In genomic region chr7:82752171-82753085, GRCm38 (mm10) we compare ENCODE assay signal across 9 mouse cellular contexts.
DNase-seq lines count a peak whose midpoint lies in the region; ATAC-seq and TF ChIP-seq lines count a peak whose summit lies in the region.
"Had no signal": no experiment of that assay in that cellular context is flagged by ENCODE, and none has a peak within 500 bp of the region (broad histone marks: within the 10 kb centered on the region; RNA-seq: fewer than 3 reads in every experiment).

No protein-coding gene starts in this region.

- H3K9me3 ChIP-seq in midbrain, postnatal 0 days (ENCODE audit: low read length) = no peaks in the 10 kb centered on the region
- H3K9me3 ChIP-seq in midbrain, embryonic 14.5 days (ENCODE audit: control insufficient read depth, low read length) = no peaks in the 10 kb centered on the region
- H3K9me3 ChIP-seq: hindbrain, embryonic 15.5 days had no signal

- 65% methylated on average over 8 of the region's 8 CpGs for WGBS in midbrain, postnatal 0 days
- WGBS in midbrain, embryonic 14.5 days = 68% methylated on average over 8 of the region's 8 CpGs

- no peak overlapping the region for H3K27ac ChIP-seq in midbrain, postnatal 0 days (ENCODE audit: low read depth, low read length)
- H3K27ac ChIP-seq in midbrain, embryonic 14.5 days (replicated peaks; ENCODE audit: low read depth, low read length) = no peak overlapping the region
- no peak overlapping the region for H3K27ac ChIP-seq in left cerebral cortex, adult 2 months
- H3K27ac ChIP-seq: hindbrain, embryonic 15.5 days had no signal

- H3K9ac ChIP-seq in midbrain, postnatal 0 days (replicated peaks; ENCODE audit: low read length, poor library complexity, severe bottlenecking) = no peak overlapping the region
- no peak overlapping the region for H3K9ac ChIP-seq in midbrain, embryonic 14.5 days (replicated peaks; ENCODE audit: low read length)
- H3K9ac ChIP-seq: hindbrain, embryonic 15.5 days had no signal

- no peak for TF ChIP-seq CTCF in midbrain, postnatal 0 days (IDR thresholded peaks at IDR 0.05)
- TF ChIP-seq CTCF in left cerebral cortex, adult 2 months (IDR thresholded peaks at IDR 0.05) = no peak

- H3K4me1 ChIP-seq in midbrain, postnatal 0 days (ENCODE audit: insufficient read depth, low read length) = no peaks in the 10 kb centered on the region
- 0 out of 2 replicates have a peak, but pooled peaks cover 8% of the 10 kb centered on the region for H3K4me1 ChIP-seq in midbrain, embryonic 14.5 days (ENCODE audit: control insufficient read depth, insufficient read depth, low read length)
- H3K4me1 ChIP-seq: hindbrain, embryonic 15.5 days had no signal

- DNase-seq in midbrain, postnatal 0 days (ENCODE audit: low spot score) = peak; percentile 33
- DNase-seq in midbrain, embryonic 14.5 days = no peak
- peak; percentile 31 for DNase-seq in gastrocnemius, postnatal 14 days
- peak; percentile 72 for DNase-seq in kidney, postnatal 10 days
- DNase-seq in skeletal muscle tissue, adult 2 months (ENCODE audit: low read depth, low spot score) = peak; percentile 70
- no peak for DNase-seq in liver
- no peak for DNase-seq in left cerebral cortex, adult 2 months (ENCODE audit: extremely low spot score in 1 of 2, low spot score in 2 of 2)

- peaks cover 8% of the 10 kb centered on the region; the same call in 1 of the 2 replicates for H3K36me3 ChIP-seq in midbrain, postnatal 0 days (ENCODE audit: insufficient read depth, low read length)
- H3K36me3 ChIP-seq in midbrain, embryonic 14.5 days (ENCODE audit: control insufficient read depth, insufficient read depth, low read length) = 0 out of 2 replicates have a peak, but pooled peaks cover 4% of the 10 kb centered on the region
- H3K36me3 ChIP-seq: hindbrain, embryonic 15.5 days had no signal

- ATAC-seq in midbrain, postnatal 0 days (ENCODE audit: low FRiP score) = no peak; the same call in 1 of the 2 replicates
- ATAC-seq in midbrain, embryonic 14.5 days (ENCODE audit: low FRiP score, low TSS enrichment) = no peak
- ATAC-seq in CD4-positive, CD25-positive, alpha-beta regulatory T cell, adult 4 months = no peak

- H3K27me3 ChIP-seq in midbrain, postnatal 0 days (ENCODE audit: insufficient read depth, low read length) = no peaks in the 10 kb centered on the region
- H3K27me3 ChIP-seq in midbrain, embryonic 14.5 days (ENCODE audit: control insufficient read depth, insufficient read depth, low read length) = no peaks in the 10 kb centered on the region
- H3K27me3 ChIP-seq: hindbrain, embryonic 15.5 days had no signal

- H3K4me2 ChIP-seq in midbrain, postnatal 0 days (ENCODE audit: low read depth, low read length, poor library complexity, severe bottlenecking) = no peak overlapping the region
- no peak overlapping the region for H3K4me2 ChIP-seq in midbrain, embryonic 14.5 days (ENCODE audit: low read length)
- H3K4me2 ChIP-seq: hindbrain, embryonic 15.5 days had no signal

- intact Hi-C loops in gastrocnemius, postnatal 14 days (cut with DNase I; ENCODE audit: low total_unique reads) = no loop called here
- intact Hi-C loops in left cerebral cortex, adult 2 months (cut with DNase I) = no loop called here

- no peak overlapping the region for H3K4me3 ChIP-seq in midbrain, postnatal 0 days (ENCODE audit: low read depth, low read length)
- H3K4me3 ChIP-seq in midbrain, embryonic 14.5 days (replicated peaks; ENCODE audit: low read depth, low read length) = no peak overlapping the region
- no peak overlapping the region for H3K4me3 ChIP-seq in left cerebral cortex, adult 2 months
- H3K4me3 ChIP-seq: hindbrain, embryonic 15.5 days had no signal

Comparison
In these comparisons a context has a peak if more than half of its experiments do, and no peak if none do; other contexts are left out.
1. DNase-seq: peak in midbrain, postnatal 0 days (single experiment), gastrocnemius, postnatal 14 days (single experiment), kidney, postnatal 10 days (single experiment) and skeletal muscle tissue, adult 2 months (single experiment); none in midbrain, embryonic 14.5 days (single experiment), liver (single experiment) and left cerebral cortex, adult 2 months (0 of 2).